Mouse (Mus musculus) left cerebral cortex, postnatal 25 days (tissue): ENCODE results near the gene Igsf21. TPM values are rescaled to one million over a fixed set of nuclear protein-coding genes. Genes with fewer than 3 reads are reported as not detected.

Source experiments
- DNase-seq, 2 experiments: peaks; one replicate each; pipeline ENCODE4 v3.0.0; 2022; ENCODE audit warnings: low spot score in 2 of 2, mixed read lengths in 1 of 2
- intact Hi-C: fragments of 180-260 bp; cut with DNase I; formaldehyde crosslinking; loops from one replicate; pipeline ENCODE4 v1.15.1; 2025
- total RNA-seq, 2 experiments: library from RNA; stranded (reverse); gene quantifications; 2 replicates each; pipeline ENCODE4 v1.2.3; 2021

The Igsf21 gene
- total RNA-seq, 2 experiments from 2014 or later, result 76.8 to 91.4 TPM

DNA sequence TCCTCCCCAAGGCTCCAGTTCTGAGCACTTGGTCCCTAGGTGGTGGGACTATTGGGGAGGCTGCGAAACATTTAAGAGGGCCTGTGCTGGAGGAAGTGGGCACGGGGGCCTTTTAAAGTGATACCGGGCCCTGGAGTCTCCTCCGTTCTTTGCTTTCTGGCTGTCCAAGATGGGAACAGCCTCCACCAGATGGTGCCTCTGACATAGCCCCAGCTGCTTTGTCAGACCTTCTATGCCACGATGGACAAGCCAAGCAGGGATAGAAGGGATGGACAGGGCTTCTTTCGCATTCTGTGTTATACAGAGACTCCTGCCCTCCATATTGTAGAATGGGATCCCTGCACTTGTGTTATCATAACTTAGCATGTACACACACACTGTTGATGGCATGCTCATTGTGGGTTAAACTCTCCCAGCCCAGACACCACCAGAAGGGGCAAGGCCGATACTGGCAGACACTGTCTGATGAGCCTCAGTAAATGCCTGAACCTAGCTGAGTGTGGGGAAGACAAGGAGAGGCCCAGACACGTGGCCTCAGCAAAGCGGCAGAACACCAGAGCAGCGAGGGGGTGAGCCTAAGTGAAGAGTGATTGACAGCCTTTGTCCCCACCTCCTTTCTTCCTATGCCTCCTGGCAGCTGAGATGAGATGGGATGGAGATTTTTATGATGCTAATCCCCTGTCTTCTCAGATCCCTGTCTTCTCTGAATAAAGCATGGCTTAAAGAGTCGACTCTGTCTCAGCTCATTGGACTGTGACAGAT, 36.3 kb downstream of the Igsf21 start:
- intact Hi-C loops, result no loop called here

DNA sequence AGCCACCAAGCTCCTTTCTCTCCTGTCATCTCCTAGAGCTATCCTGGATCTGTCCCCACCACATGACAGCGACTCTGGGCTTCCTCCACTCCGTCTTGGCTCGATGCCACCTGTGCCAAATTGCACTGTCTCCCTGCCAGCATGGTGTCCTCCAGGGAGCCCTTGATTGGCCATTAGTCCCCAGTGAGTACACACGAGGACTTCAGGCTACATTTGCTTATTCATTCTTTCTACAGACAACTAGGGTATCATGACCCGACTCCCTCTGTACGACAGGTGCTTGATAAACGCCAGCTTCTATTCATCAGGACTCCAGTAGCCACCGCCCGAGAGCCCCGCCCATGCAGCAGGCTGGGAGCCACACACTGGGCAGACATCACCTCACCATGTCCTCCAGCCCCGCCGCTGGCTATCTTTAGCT, 40.8 kb downstream of the Igsf21 start:
- intact Hi-C loops, result no loop called here
- DNase-seq, result peak; percentile 55 to 68

More for the DNA sequence above, 36.3 kb downstream of the Igsf21 start:
- no peak for DNase-seq

DNA sequence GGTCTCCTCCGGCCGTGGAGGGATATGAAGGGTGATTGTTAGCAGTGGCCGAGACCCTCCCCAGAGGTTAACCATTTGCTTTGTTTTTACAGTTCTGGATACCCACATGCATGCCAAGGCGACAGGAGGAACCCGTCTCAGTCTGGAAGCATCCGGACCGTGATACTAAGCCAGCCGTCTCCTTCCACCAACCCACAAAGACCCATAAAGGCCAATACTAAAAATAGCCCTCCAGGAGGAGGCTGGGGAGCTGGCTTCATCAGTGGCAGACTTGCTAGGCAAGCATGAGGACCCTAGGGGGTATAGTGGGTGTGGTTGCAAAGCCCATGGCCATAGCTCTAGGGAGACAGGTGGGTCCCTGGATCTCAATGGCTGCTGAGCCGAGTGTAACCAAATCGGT, 41.8 kb downstream of the Igsf21 start:
- intact Hi-C loops, result no loop called here
- no peak for DNase-seq

DNA sequence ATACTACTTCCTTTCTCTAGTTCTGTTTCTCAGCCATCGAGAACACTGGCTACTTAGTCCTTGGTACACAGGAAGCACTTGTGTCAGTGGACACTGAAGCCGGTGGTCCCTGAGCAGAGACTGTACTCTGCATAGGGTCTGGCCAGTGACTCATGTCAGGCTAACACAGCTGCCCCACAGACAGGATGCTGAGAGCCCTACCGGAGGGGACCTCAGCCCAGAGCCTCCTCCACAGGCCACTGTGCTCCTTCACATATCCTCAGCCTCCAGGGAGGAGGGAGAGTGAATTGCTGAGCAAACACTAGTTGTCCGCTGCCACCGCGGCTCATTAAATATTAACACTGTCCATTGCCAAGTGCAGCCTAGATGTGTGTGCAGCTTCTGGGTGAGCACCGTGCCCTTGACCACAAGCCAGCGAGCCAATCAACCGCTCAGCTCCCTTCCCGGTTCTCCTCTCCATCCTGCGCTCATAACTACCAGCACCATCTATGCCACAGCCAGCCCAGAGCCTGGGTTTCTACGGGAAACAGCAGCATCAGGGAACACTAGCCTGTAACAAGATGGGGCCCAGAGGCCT, 42.8 kb downstream of the Igsf21 start:
- intact Hi-C loops, result no loop called here

DNA sequence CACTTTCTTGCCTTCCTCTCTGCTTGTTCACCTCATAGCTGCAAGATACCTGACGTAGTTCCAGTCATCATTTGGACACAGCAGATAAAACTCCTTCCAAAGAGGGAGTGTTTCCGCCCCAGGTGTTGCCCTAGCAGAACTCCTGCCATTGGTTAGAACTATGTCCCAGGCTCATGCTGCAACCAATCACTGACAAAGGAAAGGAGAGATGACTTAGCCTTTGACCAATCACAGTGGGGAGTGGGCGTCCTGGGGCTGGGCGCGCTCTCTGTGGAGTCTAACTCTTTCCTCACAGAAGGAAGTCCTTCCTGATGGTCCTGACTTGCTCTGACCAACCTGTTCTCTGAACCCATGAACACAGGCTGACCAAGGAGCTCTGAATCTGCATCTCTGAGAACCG, 44.4 kb downstream of the Igsf21 start:
- DNase-seq, result no peak
- intact Hi-C loops, result no loop called here

More for the DNA sequence above, 42.8 kb downstream of the Igsf21 start:
- DNase-seq, result no peak

DNA sequence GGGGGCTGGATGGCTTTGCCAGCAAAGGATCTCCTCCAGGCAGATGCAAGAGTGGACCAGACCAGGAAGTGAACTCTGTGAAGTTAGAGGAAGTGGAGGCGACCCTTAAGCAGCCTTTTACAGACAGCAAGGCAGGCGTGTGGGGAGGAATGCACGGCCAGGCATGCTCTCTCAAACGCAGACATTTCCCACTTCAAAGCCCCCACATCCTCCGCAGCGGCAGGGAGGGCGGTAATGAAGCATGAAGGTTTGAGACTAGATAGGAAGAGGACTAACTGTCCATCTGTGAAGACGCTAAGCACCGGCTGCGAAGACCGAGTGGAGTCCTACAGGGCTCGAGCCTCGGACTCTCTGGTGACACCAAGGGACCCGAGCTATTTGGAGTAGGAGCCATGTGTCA, 46.3 kb downstream of the Igsf21 start:
- DNase-seq, result no peak
- intact Hi-C loops, result no loop called here

DNA sequence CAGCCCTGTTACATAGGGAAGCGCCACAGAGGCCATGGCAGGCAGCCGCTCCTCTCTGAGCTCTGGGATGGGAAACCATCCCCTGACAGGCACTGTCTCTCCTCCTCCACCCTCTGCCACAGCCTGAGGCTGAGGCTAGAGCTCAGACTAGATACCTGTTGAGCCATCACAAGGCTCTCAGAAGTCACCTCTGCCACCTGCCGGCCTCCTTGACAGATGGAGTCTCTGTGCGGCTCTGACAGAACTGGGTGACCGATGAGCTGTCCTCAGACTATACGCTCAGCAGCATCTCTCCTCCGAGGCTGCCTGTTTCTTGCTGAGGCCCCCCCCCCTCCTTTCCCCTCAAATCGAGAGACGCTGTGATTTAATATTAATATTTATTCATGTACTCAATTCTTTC, 49.9 kb downstream of the Igsf21 start:
- DNase-seq, result no peak
- intact Hi-C loops, result no loop called here

DNA sequence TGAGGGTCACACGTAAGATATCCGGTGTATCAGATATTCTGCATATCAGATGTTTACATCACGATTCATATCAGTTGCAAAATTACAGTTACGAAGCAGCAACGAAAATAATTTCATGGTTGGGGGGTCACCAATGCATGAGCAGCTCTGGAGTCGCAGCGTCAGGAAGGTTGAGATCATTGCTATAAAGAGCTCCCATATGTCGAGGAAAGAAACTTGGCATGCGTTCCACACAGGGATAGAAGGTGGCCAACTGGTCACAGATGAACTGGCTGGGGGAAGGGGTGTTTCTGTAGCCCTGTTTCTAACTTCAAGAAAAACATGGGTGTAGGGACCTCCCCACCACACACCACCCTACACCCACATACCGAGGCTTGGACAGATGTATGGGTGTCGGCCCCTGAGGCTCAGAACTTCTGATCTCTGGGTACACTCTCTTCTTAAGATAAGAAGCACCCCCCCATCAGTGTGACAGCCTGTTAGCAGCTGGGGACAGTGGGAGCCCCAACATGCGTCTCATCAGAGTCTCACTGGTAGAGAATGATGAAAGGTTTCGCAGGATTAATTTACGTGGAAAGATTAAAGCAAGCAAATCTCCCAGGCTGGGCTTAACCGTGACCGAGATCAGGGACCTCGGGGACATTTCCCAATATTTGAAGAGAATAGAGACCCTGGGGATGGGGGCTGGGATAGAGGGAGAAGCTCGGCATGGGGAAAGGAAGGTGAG, 54.1 kb downstream of the Igsf21 start:
- peak in 1 of 2 experiments; percentile 36 for DNase-seq
- intact Hi-C loops, result no loop called here

DNA sequence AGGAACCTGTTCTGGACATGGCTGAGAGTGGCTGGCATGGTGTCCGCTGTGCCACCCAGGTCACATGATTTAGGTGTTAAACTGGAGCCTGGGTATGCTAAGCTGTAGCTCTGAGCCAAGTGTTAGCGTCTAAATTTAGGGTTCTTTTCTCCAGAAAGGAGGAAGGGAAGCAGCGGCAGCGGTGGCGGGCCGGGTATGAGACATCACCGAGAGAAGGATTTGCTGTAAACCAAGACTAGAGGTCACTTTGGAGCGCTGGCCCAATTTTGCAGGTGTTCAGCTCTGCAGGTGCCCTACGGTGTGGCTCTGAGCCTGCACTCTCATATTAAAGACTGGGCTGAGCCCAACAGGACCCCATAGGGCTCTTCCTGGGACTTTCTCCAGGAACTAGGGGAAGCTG, 57.0 kb downstream of the Igsf21 start:
- intact Hi-C loops, result no loop called here
- peak; percentile 52 to 82 for DNase-seq

DNA sequence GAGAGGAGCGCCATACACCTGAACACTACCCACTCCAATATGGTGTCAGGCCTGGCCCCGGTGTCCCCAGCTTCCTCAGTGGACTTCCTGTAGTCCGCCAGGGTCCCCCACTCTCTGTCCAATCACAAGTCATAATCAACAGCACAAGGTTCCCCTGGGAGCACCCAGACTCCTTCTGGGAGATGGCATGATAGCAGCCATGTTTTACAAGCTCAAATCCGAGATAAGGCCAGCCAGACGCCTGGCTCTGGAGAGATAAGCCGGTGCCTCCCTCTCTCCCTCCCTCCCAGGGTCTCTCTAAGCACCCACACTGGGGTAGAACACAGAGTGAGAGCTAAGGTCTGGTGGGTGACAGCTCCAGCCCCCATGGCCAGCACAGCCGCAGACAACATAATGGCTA, 58.0 kb downstream of the Igsf21 start:
- intact Hi-C loops, result no loop called here
- DNase-seq, result no peak

DNA sequence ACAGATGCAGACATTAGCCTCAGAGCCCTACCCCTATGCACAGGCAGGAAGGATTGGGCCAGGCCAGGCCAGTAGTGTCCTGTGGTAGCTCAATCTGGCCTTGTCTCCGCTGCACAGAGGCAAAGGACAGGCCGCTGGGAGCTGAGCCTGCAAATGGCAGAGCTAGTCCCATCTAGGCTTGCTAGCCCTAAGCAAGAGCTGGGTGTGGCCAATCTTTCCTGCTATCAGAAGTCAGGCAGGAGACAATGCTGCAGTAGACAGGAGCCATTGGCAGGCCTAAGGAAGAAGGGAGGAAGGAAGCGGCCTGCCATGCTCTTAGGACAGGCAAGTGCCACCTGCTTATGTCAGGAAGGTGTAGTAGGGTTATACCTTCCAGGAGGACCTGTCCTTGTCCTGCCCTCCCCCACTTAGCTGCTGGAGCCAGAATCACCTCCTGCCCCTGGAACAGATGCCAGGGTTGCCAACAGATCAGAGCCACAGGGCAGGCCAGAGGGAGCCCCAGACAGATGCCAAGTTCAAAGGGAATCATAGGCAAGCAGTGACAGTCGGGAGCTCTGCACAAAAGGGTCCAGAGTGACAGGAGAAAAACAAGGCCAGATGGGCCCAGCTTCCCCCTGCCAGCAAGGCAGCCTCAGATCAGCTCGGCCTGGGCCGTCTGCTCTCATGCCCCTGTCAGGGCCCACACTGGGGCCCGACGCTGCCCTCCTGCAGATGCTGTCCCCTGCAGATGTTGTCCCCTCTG, 59.0 kb downstream of the Igsf21 start:
- DNase-seq, result no peak
- intact Hi-C loops, result no loop called here

DNA sequence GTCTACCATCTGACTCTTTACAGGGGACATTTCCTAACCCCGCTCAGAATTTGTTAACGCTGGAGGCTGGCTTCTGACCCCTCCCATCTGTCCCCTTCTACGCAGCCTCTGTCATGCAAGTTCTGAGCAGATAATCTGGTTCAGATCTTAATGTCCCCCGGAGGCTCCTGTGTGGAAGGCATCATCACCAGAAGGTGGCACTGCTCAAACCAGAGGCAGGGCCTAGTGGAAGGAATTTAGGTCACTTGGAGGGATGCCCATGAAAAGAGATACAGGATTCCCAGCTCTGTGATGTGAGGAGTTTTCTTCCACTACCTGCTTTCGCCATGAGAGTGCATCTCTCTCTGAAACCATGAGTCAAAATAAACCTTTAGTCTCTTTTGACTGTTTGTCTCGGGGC, 67.0 kb downstream of the Igsf21 start:
- intact Hi-C loops, result no loop called here
- DNase-seq, result no peak

DNA sequence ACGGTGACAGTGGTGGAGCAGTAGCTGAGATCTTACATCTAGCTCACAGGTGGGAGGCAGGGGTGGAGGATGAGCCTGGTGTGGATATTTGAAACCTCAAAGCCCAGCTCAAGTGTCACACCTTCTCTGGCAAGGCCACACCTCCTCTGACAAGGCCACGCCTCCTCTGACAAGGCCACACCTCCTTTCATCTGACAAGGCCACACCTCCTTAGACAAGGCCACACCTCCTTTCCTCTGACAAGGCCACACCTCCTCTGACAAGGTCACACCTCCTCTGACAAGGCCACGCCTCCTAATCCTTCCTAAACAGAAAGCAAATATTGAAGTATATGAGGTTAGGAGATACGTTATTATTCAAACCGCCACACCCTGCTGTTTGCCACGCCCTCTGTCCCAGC, 69.5 kb downstream of the Igsf21 start:
- no peak for DNase-seq
- intact Hi-C loops, result no loop called here

DNA sequence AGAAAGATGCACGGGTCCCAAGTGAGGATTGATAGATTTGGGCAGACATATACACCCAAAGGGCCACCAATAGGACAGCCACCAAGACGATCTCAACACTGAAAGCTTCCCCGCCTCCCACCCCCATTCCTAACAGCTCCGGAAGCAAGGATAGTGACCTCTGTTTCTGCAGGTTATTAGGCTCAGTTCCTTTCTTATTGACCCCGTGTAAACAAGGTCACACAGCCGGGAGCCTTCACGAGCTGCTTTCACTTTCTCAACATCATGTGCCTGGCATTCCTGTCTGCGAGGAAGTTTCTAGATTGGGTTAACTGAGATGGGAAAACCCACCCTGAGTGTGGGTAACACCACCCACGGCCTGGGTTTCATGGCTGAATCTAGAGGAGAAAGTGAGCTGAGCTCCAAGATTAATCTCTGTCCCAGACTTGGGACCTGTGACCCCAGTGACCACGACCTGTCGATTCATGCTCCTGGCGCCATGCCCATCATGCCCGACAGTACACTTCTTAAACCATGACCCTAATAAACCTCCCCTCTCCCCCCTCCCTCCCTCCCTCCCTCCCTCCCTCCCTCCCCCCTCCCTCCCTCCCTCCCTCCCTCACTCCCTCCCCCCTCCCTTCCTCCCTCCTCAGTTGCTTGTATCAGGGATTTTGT, 72.7 kb downstream of the Igsf21 start:
- intact Hi-C loops, result no loop called here
- DNase-seq, result no peak

DNA sequence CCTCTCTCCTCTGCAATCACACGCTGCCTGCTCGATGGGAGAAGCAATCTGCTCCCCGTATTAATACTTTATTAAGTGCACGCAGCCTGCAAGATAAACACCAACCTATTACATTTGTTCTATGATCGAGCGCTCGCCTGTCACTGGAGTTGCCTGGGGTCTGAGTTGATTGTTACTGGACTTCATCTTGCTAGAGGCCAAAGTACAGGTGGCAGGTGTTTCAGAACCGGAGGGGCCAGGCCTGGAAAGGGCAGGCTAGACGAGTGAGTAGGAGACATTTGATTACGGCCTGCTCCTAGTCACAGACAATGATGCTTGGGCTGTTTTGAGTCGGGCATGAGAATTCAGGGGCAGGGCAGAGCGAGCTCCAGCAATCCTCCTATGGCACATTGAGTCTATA, 73.5 kb downstream of the Igsf21 start:
- DNase-seq, result no peak
- intact Hi-C loops, result no loop called here

DNA sequence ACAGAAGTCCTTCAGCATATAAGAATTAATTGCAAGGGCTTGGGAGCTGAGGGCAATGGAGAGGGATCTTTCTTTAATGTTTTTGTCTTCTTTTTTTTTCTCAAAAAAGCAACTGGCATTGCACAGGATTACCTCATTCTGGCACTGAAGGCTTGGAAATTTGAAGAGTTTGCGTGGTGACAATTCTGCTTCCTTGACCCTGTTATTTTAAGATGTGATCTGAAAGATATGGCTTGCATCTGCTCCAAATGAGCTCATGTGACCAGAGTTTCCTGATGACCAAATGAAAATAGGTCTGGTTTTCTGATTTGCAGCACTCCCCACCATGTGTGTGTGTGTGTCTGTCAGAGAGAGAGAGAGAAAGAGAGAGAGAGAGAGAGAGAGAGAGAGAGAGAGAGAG, 74.7 kb downstream of the Igsf21 start:
- DNase-seq, result no peak
- intact Hi-C loops, result no loop called here

DNA sequence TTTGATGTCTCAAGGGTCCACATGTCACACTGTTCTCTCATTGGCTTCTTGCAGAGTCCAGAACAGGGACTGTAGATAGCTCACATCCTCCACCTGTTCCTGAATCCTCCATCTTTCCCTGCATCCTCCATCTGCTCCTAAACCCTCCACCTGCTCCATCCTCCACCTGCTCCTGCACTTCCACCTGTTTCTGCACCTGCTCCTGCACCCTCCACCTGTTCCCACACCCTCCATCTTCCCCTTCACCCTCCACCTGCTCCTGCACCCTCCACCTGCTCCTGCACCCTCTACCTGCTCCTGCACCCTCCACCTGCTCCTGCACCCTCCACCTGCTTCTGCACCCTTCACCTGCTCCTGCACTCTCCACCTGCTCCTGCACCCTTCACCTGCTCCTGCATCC, 75.4 kb downstream of the Igsf21 start:
- no peak for DNase-seq

DNA sequence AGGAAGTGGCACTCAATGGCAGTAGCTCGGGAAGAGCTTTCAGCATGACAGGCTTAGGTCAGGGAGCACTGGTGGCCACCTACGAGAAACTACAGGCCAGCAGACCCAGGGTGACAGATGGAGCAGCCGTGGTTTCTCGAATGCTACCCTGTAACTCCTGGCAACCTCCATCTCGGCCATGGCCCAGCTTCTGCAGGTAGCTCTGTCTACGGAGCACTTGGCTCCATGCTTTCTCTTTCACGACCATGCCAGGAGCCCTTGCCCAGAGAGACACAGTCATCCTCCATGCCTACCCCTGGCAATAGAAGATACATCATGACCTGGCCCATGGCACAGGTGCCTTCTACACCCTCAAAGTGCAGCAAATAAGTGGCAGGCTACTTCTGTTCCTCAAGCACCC, 80.7 kb downstream of the Igsf21 start:
- intact Hi-C loops, result no loop called here
- DNase-seq, result no peak

More for the DNA sequence above, 75.4 kb downstream of the Igsf21 start:
- intact Hi-C loops, result no loop called here

DNA sequence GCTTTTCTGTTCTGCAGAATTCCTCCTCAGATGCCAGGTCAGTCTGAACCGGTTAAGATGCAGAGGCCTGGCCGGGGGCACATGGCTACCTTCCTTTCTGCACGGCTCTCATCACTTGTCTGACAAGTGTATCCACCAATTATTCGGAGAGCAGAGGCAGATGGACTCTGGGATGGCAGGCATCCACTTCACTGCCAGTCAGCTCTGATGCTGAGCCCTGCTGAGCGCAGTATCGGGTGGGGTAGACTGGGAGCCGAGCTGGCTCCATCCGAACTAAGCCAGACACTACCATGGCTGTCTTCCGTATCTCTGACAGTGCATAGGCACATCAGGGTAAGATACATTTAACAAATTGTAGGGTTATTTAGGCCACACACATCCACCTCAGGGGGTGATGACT, 81.9 kb downstream of the Igsf21 start:
- DNase-seq, result no peak
- intact Hi-C loops, result no loop called here

DNA sequence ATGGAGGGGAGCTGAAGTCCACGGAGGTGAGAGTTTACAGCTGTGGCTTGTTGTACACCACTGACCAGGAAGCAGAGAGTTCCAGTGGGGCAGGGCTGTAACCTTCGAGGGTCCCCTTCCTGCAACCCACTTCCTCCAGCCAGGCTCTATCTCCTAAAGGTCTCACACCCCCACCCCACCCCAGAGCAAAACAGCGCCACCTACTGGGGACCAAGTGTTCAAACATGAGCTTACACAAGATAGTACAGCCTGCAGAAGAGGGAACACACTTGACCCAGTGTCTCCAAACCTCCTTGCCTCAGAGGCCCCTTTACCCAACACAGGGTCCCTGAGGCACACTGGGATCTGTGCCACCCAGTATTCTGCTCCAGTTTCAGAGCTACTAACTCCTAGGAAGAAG, 87.0 kb downstream of the Igsf21 start:
- DNase-seq, result no peak
- intact Hi-C loops, result no loop called here
